Mouse (Mus musculus) ovary, postnatal 36 days (tissue): ENCODE measurements around the gene Disp3.

Experiments used
- DNase-seq: peaks from one replicate; pipeline ENCODE4 v3.0.0; 2022; ENCODE audit warnings: low spot score, mixed read lengths

Disp3 gene

GRCm38 (mm10) chr4:148291080-148291479 is 3.3 kb upstream of the Disp3 start:
- DNase-seq = no peak

GRCm38 (mm10) chr4:148288055-148288549 is 337 bp upstream of the Disp3 start:
- DNase-seq = peak; percentile 57

- DNase-seq = no peak
These were observed 724 bp downstream of the Disp3 start for GRCm38 (mm10) chr4:148287041-148287440.

- DNase-seq = peak; percentile 33
These were observed 1.3 kb downstream of the Disp3 start for GRCm38 (mm10) chr4:148286226-148287031.

GRCm38 (mm10) chr4:148284219-148284618 is 3.5 kb downstream of the Disp3 start:
- DNase-seq = no peak

GRCm38 (mm10) chr4:148276816-148277491 is 10.8 kb downstream of the Disp3 start:
- no peak for DNase-seq

- no peak for DNase-seq
These were observed 13.1 kb downstream of the Disp3 start for GRCm38 (mm10) chr4:148274671-148275070.

GRCm38 (mm10) chr4:148273229-148273628 is 14.5 kb downstream of the Disp3 start:
- DNase-seq = no peak

GRCm38 (mm10) chr4:148271656-148272055 is 16.1 kb downstream of the Disp3 start:
- DNase-seq = no peak

- DNase-seq = no peak
These were observed 20.7 kb downstream of the Disp3 start for GRCm38 (mm10) chr4:148266973-148267507.

GRCm38 (mm10) chr4:148259941-148260340 is 27.8 kb downstream of the Disp3 start:
- no peak for DNase-seq

- DNase-seq = no peak
These were observed 38.4 kb downstream of the Disp3 start for GRCm38 (mm10) chr4:148249341-148249740.

- no peak for DNase-seq
These were observed 47.4 kb downstream of the Disp3 start for GRCm38 (mm10) chr4:148240387-148240786.

- no peak for DNase-seq
These were observed 48.2 kb downstream of the Disp3 start for GRCm38 (mm10) chr4:148239474-148240130.

GRCm38 (mm10) chr4:148238919-148239318 is 48.8 kb downstream of the Disp3 start:
- no peak for DNase-seq

GRCm38 (mm10) chr4:148238218-148238617 is 49.5 kb downstream of the Disp3 start:
- no peak for DNase-seq

GRCm38 (mm10) chr4:148236664-148237063 is 51.1 kb downstream of the Disp3 start:
- DNase-seq = no peak

- DNase-seq = no peak
These were observed 54.7 kb downstream of the Disp3 start for GRCm38 (mm10) chr4:148233061-148233460.

GRCm38 (mm10) chr4:148232615-148233014 is 55.1 kb downstream of the Disp3 start:
- DNase-seq = no peak

GRCm38 (mm10) chr4:148232124-148232523 is 55.6 kb downstream of the Disp3 start:
- DNase-seq = no peak

- peak; percentile 65 for DNase-seq
These were observed 58.1 kb downstream of the Disp3 start for GRCm38 (mm10) chr4:148229646-148230045.

- no peak for DNase-seq
These were observed 64.8 kb downstream of the Disp3 start for GRCm38 (mm10) chr4:148222983-148223382.
